Mouse (Mus musculus) cerebellum, postnatal 25 days (tissue): ENCODE measurements around the gene Gm44511.
"Not testable (repeated sequence)": the region's sequence is repeated elsewhere in the genome, so short reads cannot be mapped to it uniquely, and the experiment has no call there.

ENCODE experiments used
- DNase-seq, 2 experiments: peaks; one replicate each; pipeline ENCODE4 v3.0.0; 2021; ENCODE audit warnings: mixed read lengths in 2 of 2

Gene Gm44511

GRCm38 (mm10) chr6:128840669-128841068 lies 14.6 kb upstream of the Gm44511 start:
- not testable (repeated sequence) for DNase-seq

- DNase-seq: peak in 1 of 2 experiments; percentile 45
Measured at GRCm38 (mm10) chr6:128839921-128840320, 13.8 kb upstream of the Gm44511 start.

- peak; percentile 84 to 88 for DNase-seq
Measured at GRCm38 (mm10) chr6:128839266-128839771, 13.2 kb upstream of the Gm44511 start.

- DNase-seq: peak; percentile 86 to 88
Measured at GRCm38 (mm10) chr6:128838342-128839265, 12.5 kb upstream of the Gm44511 start.

GRCm38 (mm10) chr6:128837454-128838341 lies 11.6 kb upstream of the Gm44511 start:
- DNase-seq: no peak

GRCm38 (mm10) chr6:128836955-128837334 lies 10.8 kb upstream of the Gm44511 start:
- DNase-seq: no peak

GRCm38 (mm10) chr6:128836191-128836954 lies 10.3 kb upstream of the Gm44511 start:
- DNase-seq: no peak

GRCm38 (mm10) chr6:128835571-128835970 lies 9.5 kb upstream of the Gm44511 start:
- DNase-seq: no peak

GRCm38 (mm10) chr6:128833046-128833445 lies 6.9 kb upstream of the Gm44511 start:
- DNase-seq: no peak

- DNase-seq: no peak
Measured at GRCm38 (mm10) chr6:128829837-128830236, 3.7 kb upstream of the Gm44511 start.

- DNase-seq: no peak
Measured at GRCm38 (mm10) chr6:128826781-128827180, 666 bp upstream of the Gm44511 start.

GRCm38 (mm10) chr6:128818083-128818802 lies 7.9 kb downstream of the Gm44511 start:
- no peak for DNase-seq

GRCm38 (mm10) chr6:128808532-128808931 lies 17.6 kb downstream of the Gm44511 start:
- DNase-seq: peak in 1 of 2 experiments; percentile 6

GRCm38 (mm10) chr6:128807021-128807420 lies 19.1 kb downstream of the Gm44511 start:
- DNase-seq: no peak

- DNase-seq: peak; percentile 51 to 80
Measured at GRCm38 (mm10) chr6:128804823-128805640, 21.1 kb downstream of the Gm44511 start.

- peak; percentile 98 to 99 for DNase-seq
Measured at GRCm38 (mm10) chr6:128802999-128803857, 22.9 kb downstream of the Gm44511 start.

- DNase-seq: peak in 1 of 2 experiments; percentile 62
Measured at GRCm38 (mm10) chr6:128802557-128802956, 23.6 kb downstream of the Gm44511 start.

- not testable (repeated sequence) for DNase-seq
Measured at GRCm38 (mm10) chr6:128800696-128801095, 25.4 kb downstream of the Gm44511 start.

GRCm38 (mm10) chr6:128799896-128800270 lies 26.2 kb downstream of the Gm44511 start:
- DNase-seq: peak in 1 of 2 experiments; percentile 7
